ENCODE assay signal across 17 mouse cellular contexts in the genomic region with DNA sequence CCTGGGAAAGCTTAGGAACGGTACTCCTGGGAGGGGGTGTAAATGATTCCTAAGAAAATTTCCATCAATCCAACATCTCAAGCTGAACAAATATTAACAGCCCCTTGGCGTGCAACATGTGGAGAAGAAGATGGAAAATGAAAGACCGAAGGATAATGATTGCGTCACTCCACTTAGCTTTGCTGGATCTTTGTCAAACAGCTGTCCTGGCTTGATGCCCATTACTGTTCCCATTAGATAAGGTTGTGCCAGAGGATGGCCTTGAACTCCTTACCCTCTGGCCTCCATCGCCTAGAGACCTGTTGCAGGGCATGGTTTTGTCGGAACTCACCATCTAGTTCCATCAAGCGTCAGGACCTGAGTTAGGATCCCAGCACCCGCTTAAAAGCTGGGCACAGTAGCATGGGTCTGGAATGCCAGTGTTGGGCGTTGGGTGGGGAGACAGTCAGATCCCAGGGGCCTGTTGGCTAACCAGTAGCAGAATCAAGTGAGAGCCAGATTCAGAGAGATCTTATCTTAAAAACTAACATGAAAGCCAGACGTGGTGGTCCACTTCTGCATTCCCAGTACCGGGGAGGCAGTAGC. TPM values are rescaled to one million over a fixed set of nuclear protein-coding genes. Genes with fewer than 3 reads are reported as not detected.
DNase-seq lines count a peak whose midpoint lies in the region; ATAC-seq and TF ChIP-seq lines count a peak whose summit lies in the region.
"Had no signal": no experiment of that assay in that cellular context is flagged by ENCODE, and none has a peak within 500 bp of the region (broad histone marks: within the 10 kb centered on the region; RNA-seq: fewer than 3 reads in every experiment).

No protein-coding gene starts in this region.

- WGBS in liver, adult 2 months = 29% methylated on average over 11 of the region's 11 CpGs
- 74% methylated on average over 11 of the region's 11 CpGs for WGBS in liver, embryonic 11.5 days

- H3K36me3 ChIP-seq in liver, adult 2 months (ENCODE audit: control insufficient read depth, insufficient read depth, low read length) = no peaks in the 10 kb centered on the region
- H3K36me3 ChIP-seq in liver, embryonic 11.5 days (ENCODE audit: control insufficient read depth, insufficient read depth, low read length) = no peaks in the 10 kb centered on the region
- H3K36me3 ChIP-seq: forebrain, embryonic 10.5 days; hindbrain, embryonic 15.5 days; limb, embryonic 15.5 days had no signal

- intact Hi-C loops in heart, postnatal 14 days (cut with DNase I) = loop anchor here (10.0 kb wide), 1 partner anchor 306 kb away; no protein-coding TSS in a partner anchor

- no peaks in the 10 kb centered on the region for H3K9me3 ChIP-seq in liver, embryonic 11.5 days (ENCODE audit: control insufficient read depth, low read length)
- H3K9me3 ChIP-seq: forebrain, embryonic 10.5 days; hindbrain, embryonic 15.5 days; limb, embryonic 15.5 days had no signal

- no peak overlapping the region for H3K27ac ChIP-seq in liver, adult 2 months (replicated peaks; ENCODE audit: insufficient read depth, low read depth, low read length)
- H3K27ac ChIP-seq in liver, embryonic 11.5 days (ENCODE audit: low read depth, low read length) = no peak overlapping the region
- H3K27ac ChIP-seq: forebrain, embryonic 10.5 days; hindbrain, embryonic 15.5 days; left cerebral cortex, adult 2 months; limb, embryonic 15.5 days had no signal

- peak; percentile 82 for DNase-seq in liver, adult 2 months (ENCODE audit: extremely low read depth, low read depth, low spot score)
- DNase-seq in liver, embryonic 11.5 days (ENCODE audit: low spot score) = no peak
- peak; percentile 11 for DNase-seq in MEL-GATA-1-ER (ENCODE audit: extremely low read depth, low read depth)
- peak; percentile 27 to 33 for DNase-seq in heart, postnatal 14 days
- no peak for DNase-seq in embryo, embryonic 11 days
- no peak for DNase-seq in kidney, postnatal 25 days
- DNase-seq: cerebellum, adult 2 months; kidney, adult 2 months had no signal

- H3K4me2 ChIP-seq in liver, embryonic 11.5 days = no peak overlapping the region
- H3K4me2 ChIP-seq: hindbrain, embryonic 15.5 days; limb, embryonic 15.5 days had no signal

- H3K27me3 ChIP-seq in liver, adult 2 months (ENCODE audit: control insufficient read depth, insufficient read depth, low read length) = no peaks in the 10 kb centered on the region
- H3K27me3 ChIP-seq in liver, embryonic 11.5 days (replicated peaks; ENCODE audit: control insufficient read depth, insufficient read depth, low read length) = no peaks in the 10 kb centered on the region
- H3K27me3 ChIP-seq: hindbrain, embryonic 15.5 days; limb, embryonic 15.5 days had no signal

- TF ChIP-seq POLR2A in liver, adult 2 months (IDR thresholded peaks at IDR 0.05; ENCODE audit: extremely low read depth, insufficient read depth, low read length) = no peak

- H3K4me1 ChIP-seq in liver, adult 2 months (ENCODE audit: control insufficient read depth, insufficient read depth, low read length) = no peaks in the 10 kb centered on the region
- no peaks in the 10 kb centered on the region for H3K4me1 ChIP-seq in liver, embryonic 11.5 days (replicated peaks; ENCODE audit: control insufficient read depth, insufficient read depth, low read length)
- H3K4me1 ChIP-seq: limb, embryonic 15.5 days had no signal

- H3K4me3 ChIP-seq in liver, adult 2 months (ENCODE audit: insufficient read depth, low read depth, low read length) = no peak overlapping the region
- no peak overlapping the region for H3K4me3 ChIP-seq in liver, embryonic 11.5 days (ENCODE audit: low read depth, low read length)
- H3K4me3 ChIP-seq: forebrain, embryonic 10.5 days; hindbrain, embryonic 15.5 days; left cerebral cortex, adult 2 months; limb, embryonic 15.5 days had no signal

- TF ChIP-seq CTCF in liver, adult 2 months (IDR thresholded peaks at IDR 0.05; ENCODE audit: low read depth, low read length) = no peak

- no peak; the same call in 1 of the 2 replicates for ATAC-seq in liver, embryonic 11.5 days (replicated peaks; ENCODE audit: low FRiP score)
- peak; percentile 65 for ATAC-seq in erythroblast, adult 5-6 weeks (replicated peaks; ENCODE audit: low FRiP score, poor library complexity, severe bottlenecking)
- no peak for ATAC-seq in frontal cortex, adult (ENCODE audit: low TSS enrichment)

- no peaks in the 10 kb centered on the region for H3K79me2 ChIP-seq in liver, adult 2 months (ENCODE audit: control insufficient read depth, insufficient read depth, low read length)

- H3K9ac ChIP-seq in liver, adult 2 months (ENCODE audit: low read depth, low read length) = no peak overlapping the region
- H3K9ac ChIP-seq in liver, embryonic 11.5 days (ENCODE audit: low read depth, low read length) = no peak overlapping the region
- H3K9ac ChIP-seq: hindbrain, embryonic 15.5 days; limb, embryonic 15.5 days had no signal

RNA-seq across cellular contexts. Expression of a gene that starts 2.3 kb away (rescaled TPM):
- total RNA-seq in liver, adult 2 months (2014; rRNA removed) = not detected in 2 replicates
- not detected in 2 replicates for polyA plus RNA-seq in liver, adult 2 months (2012; rRNA removed)
- polyA plus RNA-seq in liver, embryonic 11.5 days (2014; fragmentation: Nextera tagmentation; extraction: Ambion mirVana) = not detected in 2 replicates
- total RNA-seq in erythroblast, adult 5-6 weeks (2015; ENCODE audit: low replicate concordance) = not detected in 2 replicates
- not detected in 2 replicates for total RNA-seq in erythroblast, adult 5-6 weeks (2017; ENCODE audit: low replicate concordance)
- not detected for total RNA-seq in heart, postnatal 14 days (2021)
- total RNA-seq: left cerebral cortex, adult 2 months; megakaryocyte, adult 5-6 weeks had no signal
- polyA plus RNA-seq: cerebellum, adult 2 months; forebrain, embryonic 10.5 days; heart, embryonic 14.5 days; hindbrain, embryonic 15.5 days; kidney, adult 2 months; limb, embryonic 15.5 days; stomach, embryonic 16.5 days had no signal

RNA-seq across cellular contexts. Expression of a gene that starts 21.4 kb away (rescaled TPM):
- total RNA-seq in liver, adult 2 months (2014; rRNA removed) = 0.07 TPM in 1 of 2 replicates, not detected in the other
- not detected in 2 replicates for polyA plus RNA-seq in liver, adult 2 months (2012; rRNA removed)
- polyA plus RNA-seq in liver, embryonic 11.5 days (2014; fragmentation: Nextera tagmentation; extraction: Ambion mirVana) = not detected in 2 replicates
- not detected in 2 replicates for total RNA-seq in erythroblast, adult 5-6 weeks (2015; ENCODE audit: low replicate concordance)
- not detected in 2 replicates for total RNA-seq in erythroblast, adult 5-6 weeks (2017; ENCODE audit: low replicate concordance)
- total RNA-seq in heart, postnatal 14 days (2021) = 1 to 10 TPM in 1 of 2 experiments, under 1 TPM in 1; 0.71 to 1.3 TPM
- total RNA-seq: megakaryocyte, adult 5-6 weeks had no signal
- polyA plus RNA-seq: forebrain, embryonic 10.5 days; heart, embryonic 14.5 days; stomach, embryonic 16.5 days had no signal

Comparison
In these comparisons a context has a peak if more than half of its experiments do, and no peak if none do; other contexts are left out.
1. DNase-seq: peak in liver, adult 2 months (single experiment), MEL-GATA-1-ER (single experiment) and heart, postnatal 14 days (2 of 2); none in liver, embryonic 11.5 days (single experiment), embryo, embryonic 11 days (single experiment) and kidney, postnatal 25 days (0 of 2).